Mouse (Mus musculus): Measurements from ENCODE around the gene Gm11554. TPM values are rescaled to one million over a fixed set of nuclear protein-coding genes. Genes with fewer than 3 reads are reported as not detected.
"Not testable (repeated sequence)": the region's sequence is repeated elsewhere in the genome, so short reads cannot be mapped to it uniquely, and the experiment has no call there.

Gene Gm11554
- not detected for total RNA-seq (2018; cell fraction: chromatin; rRNA removed)
- not detected for total RNA-seq (2018; cell fraction: cytosol; rRNA removed)
- not detected for total RNA-seq (2018; cell fraction: nucleus; rRNA removed)
- not detected in 3 replicates for polyA plus RNA-seq (2018)

DNA sequence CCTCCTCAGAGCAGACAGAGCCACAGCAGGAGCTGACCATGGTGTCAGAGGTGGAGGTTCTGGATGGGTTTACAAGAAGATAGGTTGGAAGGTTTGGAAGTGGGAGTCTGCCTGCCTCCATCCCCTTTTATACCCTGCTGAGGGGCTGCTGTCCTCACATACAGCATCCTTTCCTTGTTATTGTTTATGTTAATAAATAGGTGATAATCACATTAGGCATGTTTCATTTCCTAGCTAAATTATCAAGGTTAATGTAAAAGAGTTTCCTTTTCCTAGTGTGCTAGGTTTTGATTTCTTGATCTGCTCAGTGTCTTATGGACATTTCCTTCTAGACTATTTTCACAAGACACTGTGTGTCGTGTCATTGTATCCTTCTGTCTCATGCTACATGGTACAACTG is at the start of gene Gm11554:
Gm11554 (minus strand) TSS at position 101 of the 400 bp plus-strand sequence.
- H3K4me3 ChIP-seq (ENCODE audit: inconsistent target); H3K36me3 ChIP-seq (ENCODE audit: inconsistent target); H3K79me2 ChIP-seq (ENCODE audit: inconsistent target); H3K27ac ChIP-seq: not testable (repeated sequence)
- no CpG with 5 or more reads among the region's 1 CpGs for WGBS (ENCODE audit: missing documents)

DNA sequence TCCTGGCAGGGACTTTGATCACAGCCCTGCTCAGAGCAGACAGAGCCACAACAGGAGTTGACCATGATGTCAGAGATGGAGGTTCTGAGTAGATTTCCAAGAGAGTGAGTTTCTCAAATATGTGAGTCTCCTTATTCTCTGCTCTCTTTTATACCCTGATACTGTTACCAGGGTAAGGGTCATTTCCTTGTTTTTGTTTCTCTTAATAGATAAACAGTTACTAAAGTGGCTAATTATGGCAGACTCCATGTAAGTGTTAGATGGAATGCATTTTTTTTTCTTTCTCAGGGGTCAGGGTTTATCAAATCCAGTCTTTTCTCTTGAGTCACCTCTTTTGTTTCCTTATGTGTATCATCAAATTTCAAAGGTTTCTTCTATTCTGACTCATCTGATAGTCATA is 47.3 kb upstream of the Gm11554 start, which contains the start of gene Krtap4-16:
Krtap4-16 (minus strand) TSS at position 101 of the 400 bp plus-strand sequence.
- H3K27ac ChIP-seq, result no peak within 1 kb of the TSS
- no peaks in the 10 kb centered on the region for H3K79me2 ChIP-seq (ENCODE audit: inconsistent target)
- no peaks in the 10 kb centered on the region for H3K36me3 ChIP-seq (ENCODE audit: inconsistent target)
- H3K4me3 ChIP-seq (ENCODE audit: inconsistent target), result no peak within 1 kb of the TSS

DNA sequence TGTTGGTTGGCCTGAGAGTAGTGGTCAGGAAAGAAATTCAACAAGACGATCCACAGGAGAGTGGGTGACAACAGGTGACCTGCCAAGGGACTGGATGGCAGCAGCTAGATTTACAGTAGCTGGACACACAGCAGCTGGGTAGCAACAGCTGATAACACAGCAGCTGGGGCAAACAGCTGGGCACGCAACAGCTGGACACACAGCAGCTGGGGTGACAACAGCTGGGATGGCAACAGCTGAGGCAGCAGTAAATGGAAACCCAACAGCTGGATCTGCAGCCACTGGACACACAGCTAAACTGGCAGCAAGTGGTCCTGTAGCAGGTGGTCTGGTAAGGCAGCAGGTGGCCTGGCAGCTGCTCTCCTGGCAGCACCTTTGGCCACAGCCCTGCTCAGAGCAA is 42.5 kb upstream of the Gm11554 start:
- Histone ChIP-seq H3K4me3 (ENCODE audit: inconsistent target) (no peak overlapping the region), H3K36me3 (ENCODE audit: inconsistent target) (no peaks in the 10 kb centered on the region)
- 95% methylated on average over 2 of the region's 2 CpGs for WGBS (ENCODE audit: missing documents)

DNA sequence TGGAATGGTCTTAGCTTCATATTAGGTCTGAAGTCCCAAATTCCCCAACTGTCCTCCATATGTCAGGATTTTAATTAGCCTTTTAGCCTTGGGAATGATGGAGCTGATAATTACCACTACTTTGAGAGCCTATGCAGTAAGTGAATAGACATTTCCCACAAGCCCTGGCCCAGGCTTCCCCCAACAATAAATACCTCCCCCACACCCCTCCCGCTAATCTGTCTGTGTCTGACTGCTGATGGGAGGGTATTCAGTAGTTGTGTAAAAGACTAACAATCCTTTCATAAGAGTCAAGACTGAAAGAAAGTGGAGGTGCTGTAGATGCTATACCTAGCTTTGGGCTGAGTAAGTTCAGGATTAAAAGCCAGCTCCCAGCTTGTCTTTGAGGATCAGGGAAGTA is 37.9 kb upstream of the Gm11554 start:
- Histone ChIP-seq H3K4me3 (ENCODE audit: inconsistent target) (no peak overlapping the region), H3K79me2 (ENCODE audit: inconsistent target) (no peaks in the 10 kb centered on the region), H3K27ac (no peak overlapping the region), H3K36me3 (ENCODE audit: inconsistent target) (no peaks in the 10 kb centered on the region)
- 77% methylated on average over 1 of the region's 1 CpGs for WGBS (ENCODE audit: missing documents)

More for the DNA sequence above, 42.5 kb upstream of the Gm11554 start:
- Histone ChIP-seq H3K79me2 (ENCODE audit: inconsistent target) (no peaks in the 10 kb centered on the region), H3K27ac (no peak overlapping the region)

DNA sequence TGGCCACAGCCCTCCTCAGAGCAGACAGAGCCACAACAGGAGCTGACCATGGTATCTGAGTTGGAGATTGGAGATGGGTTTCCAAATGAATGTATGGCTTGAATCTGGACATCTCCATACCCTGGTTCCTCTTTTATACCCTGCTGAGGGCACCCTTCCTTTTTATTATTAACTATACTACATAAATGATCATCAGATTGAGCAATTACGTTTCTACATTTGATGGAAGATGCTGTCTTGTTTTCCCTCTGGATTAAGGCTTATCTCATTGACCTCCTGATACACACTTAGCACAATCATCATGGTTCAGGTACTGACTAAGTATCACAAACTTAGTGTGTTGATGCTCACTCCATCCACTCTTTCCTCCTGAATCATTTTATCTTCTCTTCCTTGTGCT is 33.7 kb upstream of the Gm11554 start, which contains the start of gene 2300003K06Rik:
2300003K06Rik (minus strand) TSS at position 101 of the 400 bp plus-strand sequence.
- no peaks in the 10 kb centered on the region for H3K79me2 ChIP-seq (ENCODE audit: inconsistent target)
- whole genome bisulfite sequencing (ENCODE audit: missing documents), result 85% methylated on average over 1 of the region's 1 CpGs
- H3K4me3 ChIP-seq (ENCODE audit: inconsistent target), result no peak within 1 kb of the TSS
- no peak within 1 kb of the TSS for H3K27ac ChIP-seq
- H3K36me3 ChIP-seq (ENCODE audit: inconsistent target), result no peaks in the 10 kb centered on the region

DNA sequence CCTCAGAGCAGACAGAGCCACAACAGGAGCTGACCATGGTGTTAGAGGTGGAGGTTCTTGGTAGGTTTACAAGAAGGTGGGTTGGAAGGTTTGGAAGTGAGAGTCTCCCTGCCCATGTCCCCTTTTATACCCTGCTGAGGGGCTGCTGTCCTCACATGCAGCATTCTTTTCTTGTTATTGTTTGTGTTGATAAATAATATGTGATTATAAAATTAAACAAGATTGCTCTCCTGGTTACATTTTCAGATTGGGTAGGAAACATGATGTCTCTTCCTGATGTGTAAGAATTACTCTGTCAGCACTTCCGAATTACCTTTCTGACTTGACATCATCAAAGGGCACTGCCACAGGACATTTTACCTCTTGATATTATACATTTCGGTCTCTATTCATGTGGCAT is 11.3 kb upstream of the Gm11554 start, which contains the start of gene Gm11564:
Gm11564 (minus strand) TSS at position 101 of the 400 bp plus-strand sequence.
- H3K4me3 ChIP-seq (ENCODE audit: inconsistent target); H3K79me2 ChIP-seq (ENCODE audit: inconsistent target): not testable (repeated sequence)
- WGBS (ENCODE audit: missing documents), result 83% methylated on average over 2 of the region's 2 CpGs

DNA sequence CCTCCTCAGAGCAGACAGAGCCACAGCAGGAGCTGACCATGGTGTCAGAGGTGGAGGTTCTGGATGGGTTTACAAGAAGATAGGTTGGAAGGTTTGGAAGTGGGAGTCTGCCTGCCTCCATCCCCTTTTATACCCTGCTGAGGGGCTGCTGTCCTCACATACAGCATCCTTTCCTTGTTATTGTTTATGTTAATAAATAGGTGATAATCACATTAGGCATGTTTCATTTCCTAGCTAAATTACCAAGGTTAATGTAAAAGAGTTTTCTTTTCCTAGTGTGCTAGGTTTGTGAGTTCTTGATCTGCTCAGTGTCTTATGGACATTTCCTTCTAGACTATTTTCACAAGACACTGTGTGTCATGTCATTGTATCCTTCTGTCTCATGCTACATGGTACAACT is 5.5 kb upstream of the Gm11554 start, which contains the start of gene Krtap4-13:
Krtap4-13 (minus strand) TSS at position 101 of the 400 bp plus-strand sequence.
- not testable (repeated sequence) for H3K36me3 ChIP-seq (ENCODE audit: inconsistent target); H3K79me2 ChIP-seq (ENCODE audit: inconsistent target); H3K4me3 ChIP-seq (ENCODE audit: inconsistent target); H3K27ac ChIP-seq

More for the DNA sequence above, 11.3 kb upstream of the Gm11554 start, which contains the start of gene Gm11564:
- not testable (repeated sequence) for H3K36me3 ChIP-seq (ENCODE audit: inconsistent target); H3K27ac ChIP-seq

DNA sequence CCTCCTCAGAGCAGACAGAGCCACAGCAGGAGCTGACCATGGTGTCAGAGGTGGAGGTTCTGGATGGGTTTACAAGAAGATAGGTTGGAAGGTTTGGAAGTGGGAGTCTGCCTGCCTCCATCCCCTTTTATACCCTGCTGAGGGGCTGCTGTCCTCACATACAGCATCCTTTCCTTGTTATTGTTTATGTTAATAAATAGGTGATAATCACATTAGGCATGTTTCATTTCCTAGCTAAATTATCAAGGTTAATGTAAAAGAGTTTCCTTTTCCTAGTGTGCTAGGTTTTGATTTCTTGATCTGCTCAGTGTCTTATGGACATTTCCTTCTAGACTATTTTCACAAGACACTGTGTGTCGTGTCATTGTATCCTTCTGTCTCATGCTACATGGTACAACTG is 5.4 kb downstream of the Gm11554 start, which contains the start of gene Gm11569:
Gm11569 (minus strand) TSS at position 101 of the 400 bp plus-strand sequence.
- not testable (repeated sequence) for H3K27ac ChIP-seq; H3K36me3 ChIP-seq (ENCODE audit: inconsistent target); H3K4me3 ChIP-seq (ENCODE audit: inconsistent target); H3K79me2 ChIP-seq (ENCODE audit: inconsistent target)
- no CpG with 5 or more reads among the region's 1 CpGs for WGBS (ENCODE audit: missing documents)

DNA sequence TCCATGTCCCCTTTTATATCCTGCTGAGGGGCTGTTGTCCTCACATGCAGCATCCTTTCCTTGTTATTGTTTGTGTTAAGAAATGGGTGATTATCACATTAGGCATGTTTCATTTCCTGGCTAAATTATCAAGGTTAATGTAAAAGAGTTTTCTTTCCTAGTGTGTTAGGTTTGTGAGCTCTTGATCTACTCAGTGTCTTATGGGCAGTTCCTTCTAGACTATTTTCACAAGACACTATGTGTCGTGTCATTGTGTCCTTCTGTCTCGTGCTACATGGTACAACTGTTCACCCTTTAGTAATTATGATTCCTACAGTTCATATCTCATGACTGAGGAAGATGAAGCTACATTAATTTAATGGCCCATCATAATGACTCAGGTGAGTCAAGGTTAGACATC is 10.9 kb downstream of the Gm11554 start, which contains the start of gene Gm11596:
Gm11596 (minus strand) TSS at position 101 of the 400 bp plus-strand sequence.
- no peak within 1 kb of the TSS for H3K4me3 ChIP-seq (ENCODE audit: inconsistent target)
- H3K79me2 ChIP-seq (ENCODE audit: inconsistent target), result no peaks in the 10 kb centered on the region

DNA sequence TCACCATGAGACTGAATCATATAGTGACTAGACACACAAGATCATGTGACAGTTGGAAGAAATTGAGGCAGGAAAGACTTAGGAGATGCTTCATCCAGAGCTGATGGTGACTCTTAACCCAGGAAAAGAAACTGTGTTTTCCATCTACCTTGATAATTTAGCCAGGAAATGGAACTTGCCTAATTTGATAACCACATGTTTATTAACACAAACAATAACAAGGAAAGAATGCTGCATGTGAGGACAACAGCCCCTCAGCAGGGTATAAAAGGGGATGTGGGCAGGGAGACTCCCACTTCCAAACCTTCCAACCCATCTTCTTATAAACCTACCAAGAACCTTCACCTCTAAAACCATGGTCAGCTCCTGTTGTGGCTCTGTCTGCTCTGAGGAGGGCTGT is 19.3 kb downstream of the Gm11554 start, which contains the start of gene Krtap4-9:
Krtap4-9 (plus strand) TSS at position 301 of the 400 bp plus-strand sequence.
- H3K4me3 ChIP-seq (ENCODE audit: inconsistent target); H3K27ac ChIP-seq; H3K36me3 ChIP-seq (ENCODE audit: inconsistent target); H3K79me2 ChIP-seq (ENCODE audit: inconsistent target): not testable (repeated sequence)

More for the DNA sequence above, 10.9 kb downstream of the Gm11554 start, which contains the start of gene Gm11596:
- WGBS (ENCODE audit: missing documents), result 82% methylated on average over 2 of the region's 2 CpGs
- no peak within 1 kb of the TSS for H3K27ac ChIP-seq
- H3K36me3 ChIP-seq (ENCODE audit: inconsistent target), result no peaks in the 10 kb centered on the region

DNA sequence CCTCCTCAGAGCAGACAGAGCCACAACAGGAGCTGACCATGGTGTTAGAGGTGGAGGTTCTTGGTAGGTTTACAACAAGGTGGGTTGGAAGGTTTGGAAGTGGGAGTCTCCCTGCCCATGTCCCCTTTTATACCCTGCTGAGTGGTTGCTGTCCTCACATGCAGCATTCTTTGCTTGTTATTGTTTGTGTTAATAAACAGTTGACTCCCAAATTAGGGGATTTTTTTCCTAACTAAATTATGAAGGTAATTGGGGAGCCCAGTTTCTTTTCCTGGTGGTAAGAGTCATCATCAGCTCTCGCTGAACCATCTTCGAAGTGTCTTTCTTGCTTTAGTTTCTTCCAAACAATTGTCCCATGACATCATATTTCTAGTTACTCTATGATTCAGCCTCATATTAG is 23.6 kb downstream of the Gm11554 start, which contains the start of gene Krtap4-8:
Krtap4-8 (minus strand) TSS at position 101 of the 400 bp plus-strand sequence.
- WGBS (ENCODE audit: missing documents), result 96% methylated on average over 2 of the region's 2 CpGs
- no peaks in the 10 kb centered on the region for H3K79me2 ChIP-seq (ENCODE audit: inconsistent target)
- H3K27ac ChIP-seq, result no peak within 1 kb of the TSS
- H3K36me3 ChIP-seq (ENCODE audit: inconsistent target), result no peaks in the 10 kb centered on the region
- H3K4me3 ChIP-seq (ENCODE audit: inconsistent target), result no peak within 1 kb of the TSS

DNA sequence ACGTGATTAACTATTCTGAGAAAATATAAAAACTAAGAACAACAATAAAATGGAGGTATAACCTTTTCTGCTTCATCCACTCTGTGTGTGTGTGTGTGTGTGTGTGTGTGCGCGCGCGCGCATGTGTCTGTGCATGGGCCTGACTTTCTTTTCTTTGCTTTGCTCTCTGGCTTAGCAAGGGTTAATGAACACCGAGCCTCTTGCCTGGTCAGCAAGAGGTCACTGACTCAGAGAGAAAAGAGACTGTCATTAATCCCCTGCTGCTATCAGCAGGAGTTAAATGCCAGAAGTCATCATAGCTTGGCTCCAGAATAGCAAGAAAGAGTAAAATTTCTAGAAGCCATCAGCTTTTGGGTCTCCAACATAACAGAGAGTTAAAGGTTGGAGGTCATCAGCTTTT is 25.8 kb downstream of the Gm11554 start:
- Histone ChIP-seq H3K27ac (no peak overlapping the region), H3K36me3 (ENCODE audit: inconsistent target) (no peaks in the 10 kb centered on the region), H3K4me3 (ENCODE audit: inconsistent target) (no peak overlapping the region), H3K79me2 (ENCODE audit: inconsistent target) (no peaks in the 10 kb centered on the region)
- WGBS (ENCODE audit: missing documents), result 67% methylated on average over 7 of the region's 7 CpGs

DNA sequence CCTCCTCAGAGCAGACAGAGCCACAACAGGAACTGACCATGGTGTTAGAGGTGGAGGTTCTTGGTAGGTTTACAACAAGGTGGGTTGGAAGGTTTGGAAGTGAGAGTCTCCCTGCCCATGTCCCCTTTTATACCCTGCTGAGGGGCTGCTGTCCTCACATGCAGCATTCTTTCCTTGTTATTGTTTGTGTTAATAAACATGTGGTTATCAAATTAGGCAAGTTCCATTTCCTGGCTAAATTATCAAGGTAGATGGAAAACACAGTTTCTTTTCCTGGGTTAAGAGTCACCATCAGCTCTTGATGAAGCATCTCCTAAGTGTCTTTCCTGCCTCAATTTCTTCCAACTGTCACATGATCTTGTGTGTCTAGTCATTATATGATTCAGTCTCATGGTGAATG is 31.4 kb downstream of the Gm11554 start, which contains the start of gene Gm11595:
Gm11595 (minus strand) TSS at position 101 of the 400 bp plus-strand sequence.
- not testable (repeated sequence) for H3K4me3 ChIP-seq (ENCODE audit: inconsistent target); H3K27ac ChIP-seq; H3K36me3 ChIP-seq (ENCODE audit: inconsistent target); H3K79me2 ChIP-seq (ENCODE audit: inconsistent target)

DNA sequence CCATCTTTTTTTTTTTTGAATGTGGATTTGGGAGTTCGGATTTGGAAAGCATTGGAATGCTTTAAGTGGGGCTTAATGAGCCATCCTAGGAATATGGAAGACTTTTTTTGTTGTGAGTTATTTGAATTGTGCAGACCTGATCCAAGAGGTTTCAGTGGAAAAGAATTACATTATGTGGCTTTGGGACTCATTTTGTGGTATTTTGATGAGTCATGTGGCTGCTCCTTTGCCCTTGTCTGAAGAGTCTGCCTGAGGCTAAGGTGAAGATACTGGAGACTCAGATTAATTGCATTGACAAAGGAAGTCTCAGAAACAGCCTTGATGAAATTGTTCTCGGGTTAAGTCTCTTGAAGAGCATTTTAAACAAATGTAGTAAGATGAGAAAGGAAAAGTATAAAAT is 35.8 kb downstream of the Gm11554 start:
- no peak overlapping the region for H3K4me3 ChIP-seq (ENCODE audit: inconsistent target)
- no peak overlapping the region for H3K27ac ChIP-seq
- 82% methylated on average over 2 of the region's 2 CpGs for WGBS (ENCODE audit: missing documents)
- no peaks in the 10 kb centered on the region for H3K36me3 ChIP-seq (ENCODE audit: inconsistent target)
- no peaks in the 10 kb centered on the region for H3K79me2 ChIP-seq (ENCODE audit: inconsistent target)

DNA sequence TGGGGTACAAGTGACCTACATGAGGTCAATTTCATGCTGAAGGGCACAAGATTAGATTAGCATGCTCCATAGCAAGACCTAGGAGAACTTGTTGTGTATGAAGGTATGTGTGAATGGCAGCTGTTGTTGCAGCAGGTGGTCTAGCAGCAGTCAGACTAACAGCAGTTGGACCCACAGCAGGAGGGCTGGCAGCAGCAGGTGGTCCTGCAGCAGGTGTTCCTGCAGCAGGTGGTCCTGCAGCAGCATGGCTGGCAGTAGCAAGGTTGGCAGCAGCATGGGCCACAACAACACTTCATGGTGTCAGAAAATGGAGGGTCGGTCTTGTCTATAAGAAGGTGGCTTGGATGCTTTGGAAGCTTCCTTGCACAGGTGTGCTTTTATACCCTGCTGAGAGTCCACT is 45.4 kb downstream of the Gm11554 start:
- Histone ChIP-seq H3K4me3 (ENCODE audit: inconsistent target) (no peak overlapping the region), H3K36me3 (ENCODE audit: inconsistent target) (no peaks in the 10 kb centered on the region), H3K79me2 (ENCODE audit: inconsistent target) (no peaks in the 10 kb centered on the region), H3K27ac (no peak overlapping the region)
- 92% methylated on average over 1 of the region's 1 CpGs for WGBS (ENCODE audit: missing documents)
